In the genomic region with DNA sequence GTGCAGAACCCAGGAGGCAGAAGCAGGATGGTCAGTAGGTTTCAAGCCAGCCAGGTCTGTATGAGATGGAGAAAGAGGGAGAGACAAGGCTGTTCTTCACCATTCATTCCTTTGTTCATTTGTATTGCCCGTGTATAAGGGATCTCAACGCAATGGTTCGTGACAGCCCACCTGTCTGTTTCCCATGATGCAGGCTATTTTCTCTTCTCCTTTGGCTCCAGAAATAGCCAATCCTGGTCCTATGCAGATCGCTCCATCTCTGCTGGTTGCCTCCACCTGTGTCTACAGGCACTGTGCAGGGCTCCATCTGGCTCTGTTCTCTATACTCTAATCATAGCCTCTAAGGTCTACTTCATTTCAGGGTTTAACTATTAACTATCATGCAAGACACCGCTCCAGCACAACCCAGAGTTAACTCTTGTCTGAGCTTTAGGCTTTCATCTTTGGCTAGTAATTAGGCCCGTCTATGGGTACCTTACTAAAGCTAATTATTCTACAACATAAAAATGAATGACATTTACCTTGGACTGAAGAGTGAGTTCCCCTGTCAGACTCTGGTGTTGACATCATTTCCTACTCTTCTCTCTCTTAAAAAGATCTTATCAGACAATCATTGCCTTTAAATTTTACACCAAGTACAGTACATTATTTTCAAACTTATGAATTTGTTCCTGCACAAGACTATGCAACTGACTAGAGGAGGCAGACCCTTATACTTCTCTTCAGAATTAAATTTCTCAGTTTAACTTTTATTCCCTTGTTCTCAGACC, we compare ENCODE assay signal across 23 mouse cellular contexts. TPM values are rescaled to one million over a fixed set of nuclear protein-coding genes. Genes with fewer than 3 reads are reported as not detected.
A peak's percentile ranks its signal among the peaks of the same experiment; 100 is the strongest.
DNase-seq lines count a peak whose midpoint lies in the region; ATAC-seq and TF ChIP-seq lines count a peak whose summit lies in the region.
"Had no signal": no experiment of that assay in that cellular context is flagged by ENCODE, and none has a peak within 500 bp of the region (broad histone marks: within the 10 kb centered on the region; RNA-seq: fewer than 3 reads in every experiment).

No protein-coding gene starts in this region.

- H3K27me3 ChIP-seq in intestine, embryonic 15.5 days (replicated peaks): no peaks in the 10 kb centered on the region
- no peaks in the 10 kb centered on the region for H3K27me3 ChIP-seq in intestine, postnatal 0 days (replicated peaks; ENCODE audit: control insufficient read depth, insufficient read depth, low read length)
- no peaks in the 10 kb centered on the region for H3K27me3 ChIP-seq in intestine, embryonic 16.5 days (replicated peaks; ENCODE audit: control insufficient read depth, insufficient read depth, low read length)
- H3K27me3 ChIP-seq: CH12.LX; hindbrain, embryonic 15.5 days; Patski had no signal

- no peak overlapping the region for H3K27ac ChIP-seq in intestine, embryonic 15.5 days
- H3K27ac ChIP-seq in intestine, postnatal 0 days (ENCODE audit: low read depth, low read length): no peak overlapping the region
- no peak overlapping the region for H3K27ac ChIP-seq in intestine, embryonic 16.5 days (ENCODE audit: low read length)
- H3K27ac ChIP-seq: gastrocnemius, adult 2 months; heart, embryonic 10.5 days; hindbrain, embryonic 15.5 days; kidney, postnatal 0 days; limb, embryonic 10.5 days had no signal

- H3K4me3 ChIP-seq in intestine, embryonic 15.5 days (replicated peaks): no peak overlapping the region
- no peak overlapping the region for H3K4me3 ChIP-seq in intestine, postnatal 0 days (ENCODE audit: low read depth, low read length)
- no peak overlapping the region for H3K4me3 ChIP-seq in intestine, embryonic 16.5 days (ENCODE audit: low read length)
- H3K4me3 ChIP-seq: gastrocnemius, adult 2 months; heart, embryonic 10.5 days; hindbrain, embryonic 15.5 days; limb, embryonic 10.5 days had no signal

- no peaks in the 10 kb centered on the region for H3K9me3 ChIP-seq in intestine, embryonic 15.5 days
- no peaks in the 10 kb centered on the region for H3K9me3 ChIP-seq in intestine, postnatal 0 days (ENCODE audit: control insufficient read depth)
- no peaks in the 10 kb centered on the region for H3K9me3 ChIP-seq in intestine, embryonic 16.5 days (ENCODE audit: control insufficient read depth, low read length)
- H3K9me3 ChIP-seq: G1E; heart, embryonic 10.5 days; hindbrain, embryonic 15.5 days; limb, embryonic 10.5 days had no signal

- no peak overlapping the region for H3K9ac ChIP-seq in intestine, embryonic 15.5 days
- H3K9ac ChIP-seq in intestine, postnatal 0 days (ENCODE audit: low read depth, low read length): no peak overlapping the region
- no peak overlapping the region for H3K9ac ChIP-seq in intestine, embryonic 16.5 days (ENCODE audit: low read depth, low read length)
- H3K9ac ChIP-seq: hindbrain, embryonic 15.5 days had no signal

- H3K4me2 ChIP-seq in intestine, embryonic 15.5 days (replicated peaks): no peak overlapping the region
- H3K4me2 ChIP-seq in intestine, postnatal 0 days (replicated peaks; ENCODE audit: low read depth): no peak overlapping the region
- no peak overlapping the region for H3K4me2 ChIP-seq in intestine, embryonic 16.5 days (ENCODE audit: low read depth, low read length)
- H3K4me2 ChIP-seq: hindbrain, embryonic 15.5 days; midbrain, embryonic 11.5 days had no signal

- no peak for TF ChIP-seq CTCF in intestine, postnatal 0 days (IDR thresholded peaks at IDR 0.05; ENCODE audit: low read depth)

- peaks cover 17% of the 10 kb centered on the region for H3K4me1 ChIP-seq in intestine, embryonic 15.5 days (replicated peaks)
- H3K4me1 ChIP-seq in intestine, postnatal 0 days (replicated peaks; ENCODE audit: control insufficient read depth, insufficient read depth, low read length): peaks cover 9% of the 10 kb centered on the region; the same call in 1 of the 2 replicates
- peaks cover 22% of the 10 kb centered on the region for H3K4me1 ChIP-seq in intestine, embryonic 16.5 days (ENCODE audit: control insufficient read depth, insufficient read depth, low read length)

- 77% methylated on average over 6 of the region's 6 CpGs for WGBS in intestine, embryonic 15.5 days
- 77% methylated on average over 6 of the region's 6 CpGs for WGBS in intestine, postnatal 0 days
- 77% methylated on average over 6 of the region's 6 CpGs for WGBS in intestine, embryonic 16.5 days

- peak; percentile 49; the same call in 1 of the 2 replicates for ATAC-seq in intestine, embryonic 15.5 days
- ATAC-seq in intestine, postnatal 0 days: no peak
- ATAC-seq in intestine, embryonic 16.5 days: 0 out of 2 replicates have a peak, but pooled peaks have one; percentile 38
- ATAC-seq: forebrain, embryonic 14.5 days; lung, postnatal 0 days; Patski had no signal

- intact Hi-C loops in left cerebral cortex, postnatal 14 days (cut with DNase I): no loop called here

- DNase-seq in cerebellum, adult 11-12 months: peak; percentile 54
- peak; percentile 49 to 56 for DNase-seq in cerebellum, postnatal 10 days
- DNase-seq in ovary, postnatal 14 days (ENCODE audit: low spot score): no peak
- DNase-seq in left cerebral cortex, postnatal 14 days (ENCODE audit: low spot score in 2 of 2): no peak
- no peak for DNase-seq in urinary bladder, postnatal 10 days (ENCODE audit: low spot score)
- DNase-seq: gastrocnemius, adult 2 months; heart, postnatal 4 days; kidney, adult 18-20 months; liver; right cerebral cortex, postnatal 14 days had no signal

- H3K36me3 ChIP-seq in intestine, embryonic 15.5 days: peaks cover 11% of the 10 kb centered on the region; the same call in 1 of the 2 replicates
- H3K36me3 ChIP-seq in intestine, postnatal 0 days (ENCODE audit: control insufficient read depth, insufficient read depth): peaks cover 46% of the 10 kb centered on the region
- H3K36me3 ChIP-seq in intestine, embryonic 16.5 days (ENCODE audit: control insufficient read depth, insufficient read depth, low read length): peaks cover 3% of the 10 kb centered on the region; the same call in 1 of the 2 replicates

RNA-seq across cellular contexts. Expression of gene Pigv, which starts 39.0 kb away (rescaled TPM):
- polyA plus RNA-seq in intestine, embryonic 15.5 days (2015; fragmentation: Nextera tagmentation; extraction: Ambion mirVana): 16.9 and 17.7 TPM in 2 replicates
- 10.7 and 12.5 TPM in 2 replicates for polyA plus RNA-seq in intestine, postnatal 0 days (2015; fragmentation: Nextera tagmentation; extraction: Ambion mirVana)
- polyA plus RNA-seq in intestine, embryonic 16.5 days (2015; fragmentation: Nextera tagmentation; extraction: Ambion mirVana): 16.6 and 18.5 TPM in 2 replicates
- 1 to 10 TPM; 6.2 TPM for total RNA-seq in left cerebral cortex, postnatal 14 days (2021)

RNA-seq across cellular contexts. Expression of gene Arid1a, which starts 45.1 kb away (rescaled TPM):
- 21.6 and 24.9 TPM in 2 replicates for polyA plus RNA-seq in intestine, embryonic 15.5 days (2015; fragmentation: Nextera tagmentation; extraction: Ambion mirVana)
- polyA plus RNA-seq in intestine, postnatal 0 days (2015; fragmentation: Nextera tagmentation; extraction: Ambion mirVana): 10.4 and 12.1 TPM in 2 replicates
- 17.8 and 18.5 TPM in 2 replicates for polyA plus RNA-seq in intestine, embryonic 16.5 days (2015; fragmentation: Nextera tagmentation; extraction: Ambion mirVana)
- 10 to 100 TPM; 74.1 to 75.8 TPM for total RNA-seq in left cerebral cortex, postnatal 14 days (2021)

Comparison
In these comparisons a context has a peak if more than half of its experiments do, and no peak if none do; other contexts are left out.
1. DNase-seq: peak in cerebellum, adult 11-12 months (single experiment) and cerebellum, postnatal 10 days (2 of 2); none in ovary, postnatal 14 days (single experiment), left cerebral cortex, postnatal 14 days (0 of 2) and urinary bladder, postnatal 10 days (single experiment).